Mouse (Mus musculus) left cerebral cortex, postnatal 36 days (tissue): ENCODE measurements around the gene Gm3269. TPM values are rescaled to one million over a fixed set of nuclear protein-coding genes. Genes with fewer than 3 reads are reported as not detected.
"Not testable (repeated sequence)": the region's sequence is repeated elsewhere in the genome, so short reads cannot be mapped to it uniquely, and the experiment has no call there.

Source experiments
- DNase-seq, 2 experiments: peaks; one replicate each; pipeline ENCODE4 v3.0.0; 2021 to 2022; ENCODE audit warnings: low spot score in 2 of 2, mixed read lengths in 1 of 2
- intact Hi-C: fragments of 180-260 bp; cut with DNase I; formaldehyde crosslinking; loops from one replicate; pipeline ENCODE4 v1.15.1; 2025
- total RNA-seq, 2 experiments: library from RNA; stranded (reverse); gene quantifications; 2 replicates each; pipeline ENCODE4 v1.2.3; 2021

The Gm3269 gene
- not detected for total RNA-seq

DNA sequence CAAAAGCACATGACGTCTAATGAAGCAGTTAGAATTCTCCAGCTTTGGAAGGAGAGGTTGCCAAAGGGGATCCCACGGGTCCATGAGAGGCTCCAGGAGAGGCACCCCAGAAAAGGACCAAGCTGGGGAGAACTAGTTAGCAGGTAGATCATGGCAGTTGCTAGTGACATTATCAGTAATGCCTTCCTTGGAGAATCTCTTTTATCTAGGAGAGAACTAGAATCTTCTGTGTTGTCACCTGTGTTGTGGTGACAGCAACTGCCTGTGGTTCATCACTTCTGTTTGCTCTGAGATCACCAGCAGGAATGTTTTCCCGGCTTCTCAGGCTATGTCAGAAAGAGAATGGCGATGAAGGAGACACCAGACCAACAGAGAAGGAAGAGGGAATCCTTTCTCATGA lies at the start of gene Gm3269:
TSS of gene Gm3269 (plus strand) at position 301 of the 400 bp plus-strand sequence.
- intact Hi-C loops, DNase-seq: not testable (repeated sequence)

DNA sequence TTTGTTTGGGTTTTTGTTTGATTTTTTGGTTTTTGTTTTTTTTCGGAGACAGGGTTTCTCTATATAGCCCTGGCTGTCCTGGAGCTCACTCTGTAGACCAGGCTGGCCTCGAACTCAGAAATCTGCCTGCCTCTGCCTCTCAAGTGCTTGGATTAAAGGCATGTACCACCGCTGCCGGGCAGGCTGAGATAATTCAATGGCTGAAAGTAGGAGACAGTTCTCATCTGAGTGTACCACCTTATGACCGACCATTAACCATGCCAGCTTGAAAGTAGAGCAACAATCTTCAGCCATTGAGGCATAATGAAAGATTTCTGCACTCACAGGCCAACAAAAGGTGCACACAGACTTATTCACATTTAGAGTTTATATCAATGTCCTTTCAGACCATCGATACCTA lies 31.5 kb upstream of the Gm3269 start:
- DNase-seq, intact Hi-C loops: not testable (repeated sequence)

- intact Hi-C loops, DNase-seq: not testable (repeated sequence)
Measured at GRCm38 (mm10) chr14:4821950-4822349, 16.0 kb upstream of the Gm3269 start.

DNA sequence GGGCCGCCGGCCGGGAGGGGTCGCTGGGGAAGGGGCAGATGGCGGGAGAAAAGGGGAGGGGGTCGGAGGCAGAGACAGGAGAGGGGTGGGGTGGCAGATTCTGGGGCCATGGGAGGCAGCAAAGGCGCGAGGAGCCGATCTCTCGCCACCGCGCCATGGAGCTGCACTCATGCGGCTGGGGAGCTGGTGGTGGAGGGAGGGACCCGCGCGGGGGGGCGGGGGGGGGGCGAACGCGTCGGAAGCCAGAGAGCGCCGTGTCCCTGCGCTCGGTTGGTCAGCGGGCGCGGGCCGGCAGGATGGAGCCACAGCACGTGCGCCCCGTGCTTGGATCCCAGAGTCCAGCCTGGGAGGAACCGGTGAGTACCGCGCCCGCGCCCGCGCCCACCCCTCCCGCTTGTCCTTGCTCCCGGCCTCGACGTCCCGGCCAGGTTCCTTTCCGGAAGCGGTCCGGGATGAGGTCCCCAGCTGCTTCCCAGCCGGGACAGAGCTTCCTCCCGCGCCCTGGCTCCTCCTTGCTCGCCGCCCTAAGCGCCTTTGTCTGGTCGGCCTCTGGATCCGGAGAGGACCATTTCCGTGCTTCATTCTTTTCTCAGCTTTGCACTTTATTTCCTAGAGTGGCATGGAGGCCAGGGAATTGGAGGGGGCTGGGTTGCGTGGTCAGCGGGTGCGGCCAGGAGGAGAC lies 17.5 kb downstream of the Gm3269 start, which contains the start of gene Gm3264:
TSS of gene Gm3264 (plus strand) at position 278 of the 682 bp plus-strand sequence.
- intact Hi-C loops: not testable (repeated sequence)
- DNase-seq: peak in 1 of 2 experiments; percentile 11

- intact Hi-C loops, DNase-seq: not testable (repeated sequence)
Measured at GRCm38 (mm10) chr14:4892116-4892515, 54.2 kb downstream of the Gm3269 start, which contains the start of gene Gm3278. Gene Gm3278, plus strand, starts transcription at chr14:4892416.

Other genes with a start within 250 kb of the Gm3269 start
- gene Gm8159, start 205.8 kb upstream of the Gm3269 start, total RNA-seq: under 1 TPM; 0.30 to 0.75 TPM
- gene Gm3239, start 173.9 kb upstream of the Gm3269 start, total RNA-seq: under 1 TPM in 1 of 2 experiments, not detected in 1; 0.57 TPM
- not detected for gene Gm7876, start 128.9 kb upstream of the Gm3269 start, total RNA-seq
- gene Gm3252, start 111.3 kb upstream of the Gm3269 start, total RNA-seq: under 1 TPM in 1 of 2 experiments, not detected in 1; 0.25 TPM
- not detected for gene Gm9602, start 61.8 kb upstream of the Gm3269 start, total RNA-seq
- gene Gm3264, start 17.5 kb downstream of the Gm3269 start, total RNA-seq: 1 to 10 TPM; 4.6 to 6.0 TPM
- not detected for gene Gm3278, start 54.3 kb downstream of the Gm3269 start, total RNA-seq
- gene Gm8297, start 145.8 kb downstream of the Gm3269 start, total RNA-seq: not detected
- gene Gm3298, start 177.8 kb downstream of the Gm3269 start, total RNA-seq: not detected
- not detected for gene 4930555G01Rik, start 212.5 kb downstream of the Gm3269 start, total RNA-seq
- gene Gm8281, start 232.9 kb downstream of the Gm3269 start, total RNA-seq: 1 to 10 TPM; 1.4 to 2.2 TPM